Mouse (Mus musculus) embryo, embryonic 10.5 days (tissue): ENCODE measurements around the gene Cnot3.
"Not testable (repeated sequence)": the region's sequence is repeated elsewhere in the genome, so short reads cannot be mapped to it uniquely, and the experiment has no call there.

ENCODE experiments used
- DNase-seq: peaks from one replicate; pipeline ENCODE4 v3.0.0-alpha.2; 2015; ENCODE audit warnings: low spot score

Gene Cnot3

DNA sequence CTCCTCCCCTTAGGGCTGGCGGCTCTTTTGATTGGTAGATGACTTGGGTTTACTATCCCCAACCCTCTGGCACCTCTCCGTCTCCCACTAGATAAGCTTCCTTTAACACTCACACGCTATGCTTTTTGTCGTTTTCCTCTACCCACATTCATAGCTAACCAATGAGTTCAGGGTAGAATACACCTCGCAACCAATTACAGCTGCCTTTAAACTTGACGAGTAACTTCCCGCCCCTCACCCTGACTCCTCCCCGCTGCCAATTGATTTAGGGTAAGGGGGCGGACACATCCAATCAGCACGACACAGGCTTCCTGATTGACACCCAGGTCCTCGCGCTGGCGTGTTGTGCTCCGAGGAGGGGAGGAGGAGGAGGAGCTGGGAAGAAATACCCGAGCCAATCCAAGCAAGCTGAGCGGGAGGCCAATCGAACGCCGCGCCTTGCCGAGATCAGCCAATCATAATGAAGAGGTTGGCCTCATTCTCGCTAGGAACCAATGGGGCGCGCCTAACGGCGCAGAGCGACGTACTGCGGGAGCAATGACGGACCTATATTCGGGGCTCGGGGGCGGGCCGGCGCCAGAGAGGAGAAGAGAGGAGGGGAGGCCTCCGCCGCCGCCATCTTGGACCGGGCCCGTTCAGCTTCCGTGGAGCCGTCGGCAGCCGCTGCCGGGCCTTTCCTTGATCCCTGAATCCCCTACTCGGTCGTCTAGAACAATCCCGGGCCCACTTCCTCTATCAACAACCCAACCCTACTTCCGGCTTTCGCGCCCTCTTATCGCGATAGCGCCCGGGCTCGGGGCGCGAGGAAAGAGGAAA, at the start of gene Cnot3:
TSS of gene Cnot3 (plus strand) at position 597 of the 816 bp plus-strand sequence.
- peak; percentile 99 for DNase-seq

DNA sequence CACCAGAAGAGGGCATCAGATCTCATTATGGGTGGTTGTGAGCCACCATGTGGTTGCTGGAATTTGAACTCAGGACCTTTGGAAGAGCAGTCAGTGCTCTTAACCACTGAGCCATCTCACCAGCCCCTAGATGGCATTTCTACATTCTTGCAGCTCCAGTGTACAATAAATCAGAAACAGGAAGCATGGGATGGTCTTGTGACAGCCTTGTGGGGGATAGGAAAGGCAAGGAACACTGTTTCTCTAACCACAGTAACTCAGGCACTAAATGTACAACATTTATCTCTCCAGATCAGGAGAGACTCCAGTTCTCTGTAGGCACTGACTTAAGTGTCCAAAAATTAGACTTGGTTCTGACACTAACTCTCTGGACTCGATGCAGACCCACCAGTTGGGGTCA, 47.3 kb upstream of the Cnot3 start:
- not testable (repeated sequence) for DNase-seq

DNA sequence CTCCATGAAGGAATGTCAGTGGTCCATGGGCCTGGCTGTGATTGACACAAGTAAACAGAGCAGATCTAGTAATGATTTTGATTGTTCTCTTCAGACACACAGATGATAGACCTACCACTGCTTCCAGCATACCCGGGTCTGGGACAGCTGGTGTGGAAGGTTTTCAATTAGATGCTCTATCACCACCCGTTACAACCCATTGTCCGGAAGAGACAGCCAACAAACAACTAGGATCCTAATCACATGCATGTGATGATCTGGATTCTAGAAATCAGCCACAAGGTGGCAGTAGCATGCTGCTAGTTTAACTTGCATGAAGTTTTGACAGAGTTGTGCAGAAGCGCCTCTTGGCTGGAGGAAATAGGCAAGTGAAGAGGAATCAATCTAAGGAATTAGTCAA, 43.9 kb upstream of the Cnot3 start:
- peak; percentile 89 for DNase-seq

DNA sequence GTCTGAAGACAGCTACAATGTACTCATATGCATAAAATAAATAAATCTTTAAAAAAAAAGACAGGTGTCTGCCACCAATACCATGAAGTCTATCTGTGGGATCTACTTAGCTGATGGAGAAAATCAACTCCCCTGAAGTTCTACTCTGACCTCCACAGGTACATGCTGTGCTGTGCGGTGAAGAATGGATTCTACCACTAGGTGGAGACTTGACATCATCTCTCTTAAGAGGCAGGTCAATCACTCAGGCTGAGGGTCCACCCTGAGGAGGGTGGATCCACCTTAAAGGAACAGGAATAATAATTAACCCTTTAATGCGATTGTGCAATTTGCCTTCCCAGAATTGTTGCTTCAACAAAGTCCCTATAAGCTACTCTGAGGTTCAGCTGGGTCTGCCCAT, 38.3 kb upstream of the Cnot3 start:
- DNase-seq: peak; percentile 35

DNA sequence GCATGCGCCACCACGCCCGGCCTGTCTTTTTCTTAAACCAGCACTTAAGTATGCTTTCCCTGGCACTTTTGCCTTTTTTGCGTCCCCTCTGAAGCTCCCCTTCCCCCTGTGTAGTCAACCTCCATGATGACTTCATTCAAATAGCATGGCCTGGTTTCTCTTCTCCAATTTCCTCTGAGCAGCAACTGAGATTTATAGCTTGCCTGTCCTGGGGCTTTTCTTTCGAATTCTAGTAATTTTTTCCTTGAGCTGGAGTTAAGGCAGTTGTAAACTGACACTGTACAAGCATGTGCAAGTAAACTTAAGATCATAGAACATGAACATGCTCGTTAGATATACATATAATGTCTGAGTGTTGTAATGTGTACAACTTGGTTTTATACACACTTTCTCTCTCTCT, 37.7 kb upstream of the Cnot3 start:
- no peak for DNase-seq

DNA sequence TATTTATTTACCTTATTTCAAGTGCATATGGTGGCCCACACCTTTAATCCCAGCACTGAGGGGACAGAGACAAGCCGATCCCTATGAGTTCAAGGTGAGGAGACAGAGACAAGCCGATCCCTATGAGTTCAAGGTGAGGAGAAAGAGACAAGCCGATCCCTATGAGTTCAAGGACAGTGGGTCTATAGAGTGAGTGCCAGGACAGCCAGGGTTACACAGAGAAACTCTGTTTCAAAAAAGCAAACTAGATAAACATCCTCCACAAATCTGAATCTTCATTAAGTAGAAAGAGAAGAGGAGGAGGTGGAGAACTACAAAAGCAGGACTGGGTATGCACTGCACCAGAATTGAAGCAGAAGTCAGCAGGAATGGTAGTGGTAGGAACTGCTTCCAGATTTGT, 36.4 kb upstream of the Cnot3 start:
- DNase-seq: no peak

DNA sequence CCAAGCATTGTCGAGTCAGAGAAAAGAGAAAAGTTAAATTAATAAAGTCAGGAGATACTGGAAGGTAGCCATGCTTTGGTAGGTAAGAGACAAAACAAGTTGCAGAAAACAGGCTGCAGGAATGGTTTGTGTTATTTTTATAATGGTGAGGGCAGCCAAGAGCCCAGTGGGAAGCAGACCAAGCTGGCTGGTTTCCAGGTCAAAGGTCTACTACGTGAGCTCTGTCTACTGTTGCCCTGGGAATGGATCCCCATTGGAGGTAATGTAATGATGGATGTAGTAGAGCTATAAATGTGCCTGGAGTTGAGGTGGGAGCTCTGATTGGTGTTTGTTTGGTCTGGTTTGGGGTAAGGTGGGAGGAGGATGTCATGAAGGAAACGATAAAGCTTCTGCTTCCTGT, 36.0 kb upstream of the Cnot3 start:
- no peak for DNase-seq

DNA sequence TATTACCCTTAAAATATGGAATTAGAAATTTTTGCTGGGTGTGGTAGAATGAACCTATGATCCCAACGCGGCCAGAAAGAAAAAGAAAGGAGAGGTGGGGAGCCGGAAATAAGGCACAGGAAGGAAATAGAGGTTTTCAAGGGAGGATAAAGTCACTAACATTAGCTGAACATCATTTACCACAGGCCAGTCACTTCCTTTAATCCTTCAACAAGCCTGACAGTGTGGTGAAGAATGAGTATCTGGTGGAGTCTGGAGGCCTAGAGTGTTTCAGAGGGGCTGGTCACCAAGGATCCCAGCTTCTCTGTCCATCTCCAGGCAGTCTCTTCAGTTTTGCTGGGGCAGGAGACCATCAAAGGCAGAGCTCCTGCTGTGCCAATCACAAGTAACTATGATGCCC, 34.6 kb upstream of the Cnot3 start:
- DNase-seq: no peak

DNA sequence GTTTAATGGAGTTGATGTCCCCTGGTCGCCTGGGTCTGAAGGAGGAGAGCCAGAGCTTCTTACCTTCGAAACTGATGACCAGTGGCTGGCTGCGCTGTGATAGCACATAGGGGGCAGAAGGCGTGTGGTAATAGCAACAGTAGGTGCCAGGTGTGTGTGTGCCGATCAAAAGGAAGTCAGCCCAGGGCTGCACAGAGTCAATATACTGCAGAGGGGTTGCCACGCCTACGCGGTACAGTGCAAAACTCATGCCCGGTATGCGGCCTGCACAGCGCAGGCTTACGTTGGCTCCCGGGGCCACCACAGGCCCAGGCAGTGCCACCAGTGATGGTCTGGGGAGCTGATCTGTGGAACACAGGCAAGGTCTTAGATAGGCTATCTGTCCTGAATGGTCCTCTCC, 34.1 kb upstream of the Cnot3 start:
- DNase-seq: no peak

DNA sequence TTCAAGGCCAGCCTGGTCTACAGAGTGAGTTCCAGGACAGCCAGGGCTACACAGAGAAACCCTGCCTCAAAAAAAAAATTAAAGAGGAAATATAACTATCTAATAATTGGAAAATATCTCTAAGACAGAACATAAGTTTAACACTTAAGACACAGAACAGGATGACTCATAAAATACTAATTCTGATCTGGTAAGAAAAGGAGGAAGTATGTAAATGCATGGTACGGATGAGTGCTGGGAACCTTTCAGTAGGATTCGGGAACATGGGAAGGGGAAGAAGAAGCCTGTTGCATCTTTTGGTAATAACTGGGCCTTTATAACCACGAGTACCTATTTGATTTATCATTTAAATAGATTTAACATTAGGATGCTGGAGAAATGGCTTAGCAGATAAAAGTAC, 31.0 kb upstream of the Cnot3 start:
- no peak for DNase-seq

DNA sequence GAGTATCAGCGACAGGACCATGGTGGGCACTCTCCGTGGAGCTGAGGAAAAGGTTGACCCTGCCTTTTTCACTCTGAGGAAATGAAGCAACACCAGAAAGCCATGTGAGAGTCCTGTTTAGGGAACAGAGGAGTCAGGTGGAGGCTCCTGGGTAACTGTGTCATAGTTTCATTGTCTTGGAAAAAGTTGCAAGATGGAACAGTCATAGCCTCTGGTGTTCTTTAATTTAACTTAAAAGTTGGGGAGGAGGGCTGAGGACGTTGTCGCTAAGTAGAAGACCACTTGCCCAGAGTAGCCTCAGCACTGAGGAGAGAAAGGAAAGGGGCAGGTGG, 29.0 kb upstream of the Cnot3 start, which contains the start of gene Oscar:
TSS of gene Oscar (minus strand) at position 101 of the 332 bp plus-strand sequence.
- no peak for DNase-seq

DNA sequence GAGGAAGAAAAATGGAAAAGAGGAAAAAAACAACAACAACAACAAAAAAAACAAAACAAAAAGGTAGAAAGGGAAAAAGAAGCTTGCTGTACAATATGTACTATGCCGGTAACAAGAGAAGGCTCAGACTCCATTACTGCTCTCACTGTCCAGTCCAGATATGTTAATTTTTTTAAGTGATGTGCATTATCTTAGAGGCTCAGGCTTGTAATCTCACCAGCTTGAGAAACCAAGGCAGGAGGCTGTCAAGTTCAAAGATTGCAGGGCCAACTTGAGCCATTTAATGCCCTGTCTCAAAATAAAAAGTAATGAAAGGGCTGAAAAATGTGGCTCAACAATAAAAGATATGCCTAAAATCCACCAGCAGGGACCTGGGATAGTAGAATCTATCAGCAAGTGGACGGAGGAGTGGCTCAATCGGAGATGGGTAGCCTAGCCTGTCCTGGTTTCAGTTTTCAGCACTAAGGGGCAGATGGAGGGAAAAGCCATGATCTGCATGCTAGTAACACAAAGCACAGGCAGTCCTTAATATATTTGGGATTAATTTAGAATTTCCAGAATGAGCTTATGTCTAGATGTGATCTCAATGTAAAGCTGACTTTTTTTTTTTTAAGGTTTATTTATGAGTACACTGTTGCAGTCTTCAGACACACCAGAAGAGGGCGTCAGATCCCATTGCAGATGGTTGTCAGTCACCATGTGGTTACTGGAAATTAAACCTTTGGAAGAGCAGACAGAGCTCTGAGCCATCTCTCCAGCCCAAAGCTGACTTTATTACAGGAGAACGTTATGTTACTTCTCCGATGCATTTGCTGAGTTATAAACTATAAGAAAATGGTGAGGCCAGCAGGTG, 28.5 kb upstream of the Cnot3 start:
- DNase-seq: no peak

DNA sequence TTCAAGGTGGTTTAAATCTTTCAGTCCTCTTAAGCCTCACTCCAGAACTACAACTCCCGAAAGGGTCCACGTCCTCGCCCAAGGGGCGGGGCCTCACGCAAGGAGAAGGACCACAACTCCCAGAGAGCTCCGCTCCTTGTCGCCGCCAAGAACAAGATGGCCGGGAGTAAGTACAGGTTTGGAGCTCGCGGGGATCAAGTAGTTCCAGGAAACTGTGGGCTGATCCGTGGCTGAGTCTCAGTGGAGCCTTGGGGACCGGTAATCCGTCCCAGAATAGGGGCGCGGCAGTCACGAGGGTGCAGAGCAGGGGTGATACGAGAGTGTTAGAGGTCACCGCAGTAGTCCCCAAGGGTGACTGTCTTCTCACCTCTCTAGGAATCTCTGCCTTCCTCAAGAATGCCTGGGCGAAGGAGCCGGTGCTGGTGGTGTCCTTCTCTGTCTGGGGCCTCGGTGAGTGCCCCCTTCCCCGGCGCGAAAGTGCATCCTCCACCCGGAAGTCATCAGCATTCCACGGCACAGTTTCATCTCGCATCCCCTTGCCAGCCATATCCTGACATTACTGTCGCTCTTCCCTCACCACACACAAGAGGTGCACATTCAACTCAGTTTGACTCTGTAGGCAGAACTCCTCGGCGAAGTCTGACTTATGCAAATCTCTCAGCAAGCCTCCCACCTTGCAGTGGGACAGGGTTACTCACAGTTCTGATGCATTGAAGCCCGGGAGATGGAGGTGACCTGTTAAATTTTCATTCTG, 27.6 kb upstream of the Cnot3 start, which contains the start of gene Ndufa3:
TSS of gene Ndufa3 (plus strand) at position 132 of the 754 bp plus-strand sequence.
- DNase-seq: peak; percentile 92

DNA sequence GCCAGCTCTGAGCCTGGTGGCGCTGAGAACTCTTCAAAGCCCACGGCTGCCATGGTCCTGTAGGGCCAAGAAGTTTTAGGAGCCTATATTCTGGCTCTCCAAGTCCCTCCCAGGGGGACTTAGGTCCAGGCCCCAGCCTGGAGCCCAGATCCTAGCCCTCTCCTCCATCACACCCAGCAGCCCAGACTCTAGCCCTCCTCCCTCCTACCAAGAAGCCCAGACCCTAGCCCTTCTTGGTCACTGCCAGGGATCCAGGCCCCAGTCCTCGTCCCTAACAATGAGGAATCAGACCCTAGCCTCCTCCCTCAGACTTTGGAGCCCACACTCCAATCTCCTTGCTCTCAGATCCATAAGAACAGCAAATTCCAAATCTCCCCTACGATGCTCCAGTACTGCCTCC, 16.0 kb upstream of the Cnot3 start:
- no peak for DNase-seq

DNA sequence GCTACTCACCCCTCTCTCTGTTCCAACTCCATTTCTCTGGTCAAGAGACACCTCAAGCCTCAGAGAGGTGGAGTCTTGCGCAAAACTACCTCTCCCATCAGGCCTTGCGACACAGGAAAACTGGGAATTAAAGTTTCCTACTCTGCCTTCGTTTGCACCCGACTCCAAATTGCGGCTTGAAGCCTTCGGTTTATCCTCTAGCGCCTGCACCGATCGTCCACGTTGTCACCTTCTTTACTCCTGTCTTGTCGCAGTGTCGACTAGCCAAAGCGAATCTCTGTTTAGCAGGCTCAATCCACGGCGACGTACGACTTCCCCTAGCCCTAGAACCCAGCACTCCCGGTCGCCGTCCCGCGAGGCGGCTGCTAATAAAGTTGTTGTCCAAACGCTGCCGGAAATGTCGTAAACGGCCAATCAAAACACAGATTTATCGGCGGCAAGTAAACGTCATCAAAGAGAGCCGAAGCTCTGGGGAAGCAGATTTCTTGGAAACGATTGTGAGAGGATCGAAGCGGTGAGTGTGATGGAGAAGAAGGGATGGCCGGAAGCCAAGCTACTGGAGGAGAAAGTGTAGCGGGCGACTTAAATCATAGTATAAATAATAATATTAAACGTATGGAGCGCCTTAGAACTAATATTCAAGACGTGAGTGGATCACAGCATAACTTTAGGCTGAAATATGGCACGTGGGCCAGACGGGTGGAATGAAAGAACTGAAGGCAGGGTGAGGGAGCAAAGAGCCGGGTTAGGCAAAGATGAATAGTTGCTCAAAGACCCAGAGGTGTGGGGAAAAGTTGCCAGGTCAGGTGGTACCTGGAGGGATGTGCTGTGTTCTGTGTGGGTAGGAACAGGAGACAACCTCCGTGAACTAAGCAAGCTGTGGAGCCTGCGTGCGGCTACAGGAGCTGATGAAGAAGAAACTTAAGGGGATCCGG, 15.3 kb upstream of the Cnot3 start, which contains the start of the genes Tfpt and Prpf31:
TSS of gene Tfpt (minus strand) at position 387 of the 935 bp plus-strand sequence.
TSS of gene Prpf31 (plus strand) at position 443 of the 935 bp plus-strand sequence.
- peak; percentile 98 for DNase-seq

DNA sequence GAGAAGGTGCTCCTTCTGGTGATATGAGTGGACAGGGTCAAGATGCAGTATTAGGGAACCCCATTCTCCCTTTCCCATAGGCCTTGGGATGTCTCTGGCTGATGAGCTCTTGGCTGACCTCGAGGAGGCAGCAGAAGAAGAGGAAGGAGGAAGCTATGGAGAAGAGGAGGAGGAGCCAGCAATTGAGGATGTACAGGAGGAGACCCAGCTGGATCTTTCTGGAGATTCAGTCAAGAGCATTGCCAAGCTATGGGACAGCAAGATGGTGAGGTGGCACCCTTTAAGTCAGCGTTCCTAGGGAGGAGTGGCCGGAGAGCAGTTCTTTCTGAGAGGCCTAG, 14.6 kb upstream of the Cnot3 start:
- no peak for DNase-seq

DNA sequence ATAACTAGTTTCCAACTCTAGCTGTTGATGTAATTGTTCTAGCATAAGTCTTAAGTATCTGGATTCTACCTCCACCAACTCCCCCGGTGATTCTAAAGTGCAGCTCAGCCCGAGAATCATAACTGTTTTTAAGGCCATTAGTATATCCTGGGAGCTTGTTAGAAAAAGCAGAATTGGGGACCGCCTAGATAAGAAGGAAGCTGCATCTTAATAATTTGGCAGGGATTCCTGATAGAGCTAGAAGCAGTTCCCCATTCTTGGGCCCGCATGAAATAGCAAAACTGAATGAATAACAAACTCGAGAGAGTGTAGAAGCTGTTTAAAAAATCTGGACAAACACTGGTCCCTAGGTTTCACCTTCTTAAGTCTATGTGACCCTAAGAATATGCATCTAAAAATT, 1.7 kb upstream of the Cnot3 start:
- no peak for DNase-seq

DNA sequence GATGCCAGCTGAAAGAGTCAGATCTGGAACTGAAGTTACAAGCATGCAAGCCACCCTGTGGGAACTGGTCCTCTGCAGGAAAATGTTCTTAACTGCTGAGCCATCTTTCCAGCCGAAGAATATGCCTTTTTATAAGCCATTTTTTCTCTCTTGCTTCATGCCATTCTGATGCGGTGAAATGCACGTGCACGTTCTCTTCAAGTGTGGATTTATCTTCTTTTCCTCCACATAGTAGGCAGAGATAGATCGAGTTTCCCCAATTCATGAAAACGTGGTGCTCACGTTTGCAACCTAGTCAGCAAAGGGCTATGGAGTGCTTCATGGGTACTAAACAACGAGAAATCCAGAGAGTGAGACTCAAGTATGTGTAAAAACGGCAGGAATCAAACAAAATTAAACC, 1.2 kb upstream of the Cnot3 start:
- no peak for DNase-seq

DNA sequence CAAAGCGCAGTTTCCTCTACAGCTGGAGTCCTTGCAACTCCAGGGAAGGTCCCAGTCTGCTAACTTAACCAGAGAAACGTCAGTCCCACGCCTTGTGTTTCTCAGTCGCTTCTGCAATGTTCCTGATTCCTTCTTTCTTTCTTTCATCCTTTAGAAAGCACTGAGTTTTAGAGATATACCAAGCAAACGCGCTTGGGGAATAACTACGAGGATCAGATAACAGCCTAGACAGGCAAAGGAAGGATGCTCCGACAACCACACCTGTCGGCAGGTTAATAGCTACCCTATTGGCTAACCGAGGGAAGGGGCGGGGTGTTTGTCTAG, 758 bp upstream of the Cnot3 start:
- no peak for DNase-seq

DNA sequence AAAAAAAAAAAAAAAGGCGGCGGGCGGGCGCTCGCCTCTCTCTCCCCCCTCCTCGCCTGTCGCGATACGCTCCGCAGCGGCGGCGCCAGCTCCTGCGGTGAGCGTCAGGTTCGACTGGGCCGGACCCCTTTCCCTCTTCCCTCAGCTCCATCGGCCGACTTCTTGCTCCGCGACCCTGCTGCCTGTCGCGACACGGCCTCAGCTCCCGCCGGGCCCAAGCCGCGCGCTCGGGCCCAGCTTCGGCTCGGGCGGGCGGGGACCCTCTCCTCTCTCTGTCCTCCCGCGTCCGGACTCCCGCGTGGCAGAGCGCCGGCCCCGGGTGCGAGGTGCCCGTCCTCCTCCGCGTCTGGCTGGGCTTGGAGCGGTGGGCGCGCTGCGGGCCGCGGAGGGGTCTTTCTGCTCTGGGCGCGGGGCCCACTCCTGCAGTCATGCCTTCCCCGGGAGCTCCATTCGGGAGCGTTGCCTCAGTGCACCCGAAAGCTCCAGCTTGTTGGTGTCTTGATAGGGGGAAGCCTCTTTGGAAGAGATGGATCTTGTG, 489 bp downstream of the Cnot3 start:
- peak; percentile 20 for DNase-seq

DNA sequence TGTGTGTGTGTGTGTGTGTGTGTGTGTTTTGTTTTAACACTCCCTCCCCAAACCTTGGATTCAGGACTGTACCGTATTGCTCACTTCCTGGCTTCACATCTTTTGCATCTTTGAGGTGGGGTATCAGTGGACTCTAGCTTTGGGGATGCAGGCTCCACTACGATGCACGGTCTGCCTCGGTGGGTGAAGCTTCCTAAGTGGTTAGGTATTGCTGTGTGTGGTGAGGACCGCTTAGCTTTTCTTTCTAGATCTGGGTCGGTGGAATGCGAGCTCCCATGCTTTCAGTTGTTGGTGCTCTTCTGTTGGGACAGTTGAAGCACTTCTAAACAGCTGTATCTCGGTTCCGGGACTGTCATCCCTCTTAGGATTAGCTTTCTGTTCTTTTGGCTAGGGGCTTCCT, 1.1 kb downstream of the Cnot3 start:
- no peak for DNase-seq
